Mouse (Mus musculus): ENCODE measurements at regions not wholly inside any gene's neighbourhood (a gene's known extent, or its start where the extent isn't known, plus 50 kb on each side); places are given as distances from the start of the nearest gene placed in this dataset.

- no peak for TF ChIP-seq CHD2 (IDR thresholded peaks at IDR 0.05; ENCODE audit: low read depth, low read length)
- no peak for TF ChIP-seq ZNF384 (IDR thresholded peaks at IDR 0.05; ENCODE audit: low read depth, low read length)
- no peak for TF ChIP-seq MAFK (IDR thresholded peaks at IDR 0.05; ENCODE audit: insufficient read depth, low read depth, low read length)
Observed at GRCm38 (mm10) chr17:4113021-4113420, 417.0 kb upstream of the Nox3 start.

All from ES-E14 (cell line).